In the genomic region with DNA sequence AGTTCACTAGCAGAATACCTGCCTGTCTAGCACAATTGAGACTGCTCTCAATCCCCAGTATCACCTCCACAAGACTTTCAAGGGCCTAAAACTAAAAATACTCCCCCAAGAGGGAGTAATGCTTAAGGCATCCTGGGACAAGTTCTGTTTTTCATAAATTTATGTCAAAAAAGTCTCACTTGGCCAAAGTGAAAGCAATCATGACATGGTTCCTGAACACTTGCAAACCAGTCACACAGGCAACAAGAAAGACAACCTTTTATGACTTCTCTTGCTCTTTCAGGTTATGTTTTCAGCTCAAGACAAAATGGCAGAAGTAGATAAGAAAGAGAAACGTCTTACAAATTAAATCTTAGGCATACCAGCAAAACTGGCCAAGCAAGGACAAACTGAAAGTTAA, we compare ENCODE assay signal across 31 mouse cellular contexts.
DNase-seq lines count a peak whose midpoint lies in the region; ATAC-seq and TF ChIP-seq lines count a peak whose summit lies in the region.
"Had no signal": no experiment of that assay in that cellular context is flagged by ENCODE, and none has a peak within 500 bp of the region (broad histone marks: within the 10 kb centered on the region; RNA-seq: fewer than 3 reads in every experiment).

No protein-coding gene starts in this region.

- TF ChIP-seq CTCF in liver, embryonic 14.5 days (IDR thresholded peaks at IDR 0.05; ENCODE audit: low read depth) = no peak
- TF ChIP-seq CTCF in CH12.LX (conservative IDR thresholded peaks at IDR 0.05 in 1 of 2, IDR thresholded peaks at IDR 0.05 in 1 of 2; ENCODE audit: low read depth in 2 of 2, low read length in 2 of 2) = peak in 1 of 2 experiments; percentile 12; a peak in 1 of 4 replicates

- H3K9ac ChIP-seq in liver, embryonic 14.5 days (replicated peaks) = no peak overlapping the region
- H3K9ac ChIP-seq in liver, embryonic 11.5 days (ENCODE audit: low read depth, low read length) = no peak overlapping the region
- H3K9ac ChIP-seq in CH12.LX (ENCODE audit: insufficient read depth, low read depth) = no peak overlapping the region; the same call in 1 of the 2 replicates
- H3K9ac ChIP-seq: forebrain, embryonic 13.5 days; heart, embryonic 13.5 days; hindbrain, embryonic 14.5 days; kidney, embryonic 15.5 days; limb, embryonic 15.5 days; midbrain, embryonic 15.5 days; neural tube, embryonic 12.5 days had no signal

- H3K4me3 ChIP-seq in liver, embryonic 14.5 days (ENCODE audit: insufficient read depth in 1 of 2, low read depth in 2 of 2, low read length in 2 of 2) = no peak overlapping the region
- no peak overlapping the region for H3K4me3 ChIP-seq in liver, embryonic 11.5 days (ENCODE audit: low read depth, low read length)
- H3K4me3 ChIP-seq in CH12.LX (replicated peaks in 1 of 3; ENCODE audit: low read depth in 2 of 3, low read length in 2 of 3, poor library complexity in 1 of 3) = peak overlapping the region in 1 of 3 experiments; percentile 3
- H3K4me3 ChIP-seq: forebrain, embryonic 13.5 days; heart, adult 2 months; heart, embryonic 13.5 days; kidney, embryonic 15.5 days; limb, embryonic 10.5 days; limb, embryonic 15.5 days; midbrain, embryonic 10.5 days; midbrain, embryonic 15.5 days; neural tube, embryonic 12.5 days had no signal

- H3K4me1 ChIP-seq in liver, embryonic 14.5 days (replicated peaks; ENCODE audit: control insufficient read depth in 2 of 2, insufficient read depth in 2 of 2, low read length in 1 of 2) = peaks cover 14 to 17% of the 10 kb centered on the region in 2 experiments
- H3K4me1 ChIP-seq in liver, embryonic 11.5 days (replicated peaks; ENCODE audit: control insufficient read depth, insufficient read depth, low read length) = peaks cover 18% of the 10 kb centered on the region
- H3K4me1 ChIP-seq in CH12.LX (ENCODE audit: control insufficient read depth in 1 of 2, insufficient read depth in 2 of 2) = peaks cover 3 to 72% of the 10 kb centered on the region in 2 experiments

- in situ Hi-C loops in CH12.LX (cut with MboI; ENCODE audit: low pct_ligation_motif_present, low pct_unique_long_range_greater_than_20kb, low sequenced_read_pairs) = no loop called here

- H3K9me3 ChIP-seq in liver, embryonic 14.5 days (ENCODE audit: control insufficient read depth, low read length) = no peaks in the 10 kb centered on the region
- no peaks in the 10 kb centered on the region for H3K9me3 ChIP-seq in liver, embryonic 11.5 days (ENCODE audit: control insufficient read depth, low read length)
- H3K9me3 ChIP-seq in CH12.LX (replicated peaks; ENCODE audit: low read length) = no peaks in the 10 kb centered on the region
- H3K9me3 ChIP-seq: forebrain, embryonic 13.5 days; heart, embryonic 13.5 days; kidney, embryonic 15.5 days; limb, embryonic 10.5 days; limb, embryonic 15.5 days; midbrain, embryonic 10.5 days; midbrain, embryonic 15.5 days; neural tube, embryonic 12.5 days had no signal

- dilution Hi-C loops in CH12.LX (cut with MboI; ENCODE audit: extremely low pct_ligation_motif_present, extremely low pct_unique_long_range_greater_than_20kb, low sequenced_read_pairs) = no loop called here

- H3K27me3 ChIP-seq in liver, embryonic 14.5 days (ENCODE audit: control insufficient read depth, insufficient read depth, low read length) = no peaks in the 10 kb centered on the region
- H3K27me3 ChIP-seq in liver, embryonic 11.5 days (replicated peaks; ENCODE audit: control insufficient read depth, insufficient read depth, low read length) = no peaks in the 10 kb centered on the region
- no peaks in the 10 kb centered on the region for H3K27me3 ChIP-seq in CH12.LX (replicated peaks)
- H3K27me3 ChIP-seq: heart, embryonic 13.5 days; kidney, embryonic 15.5 days; limb, embryonic 15.5 days; midbrain, embryonic 15.5 days; neural tube, embryonic 12.5 days had no signal

- peaks cover 51% of the 10 kb centered on the region for H3K79me2 ChIP-seq in CH12.LX (replicated peaks; ENCODE audit: control insufficient read depth, extremely low read depth, insufficient read depth, poor library complexity, severe bottlenecking)

- no peak for TF ChIP-seq EP300 in liver, embryonic 14.5 days (IDR thresholded peaks at IDR 0.05; ENCODE audit: low read depth)
- TF ChIP-seq EP300 in CH12.LX (IDR thresholded peaks at IDR 0.05; ENCODE audit: low read length) = no peak

- TF ChIP-seq POLR2A in CH12.LX (IDR thresholded peaks at IDR 0.05; ENCODE audit: low read depth, low read length) = no peak

- H3K36me3 ChIP-seq in liver, embryonic 14.5 days (replicated peaks; ENCODE audit: control insufficient read depth, insufficient read depth, low read depth) = no peaks in the 10 kb centered on the region
- H3K36me3 ChIP-seq in liver, embryonic 11.5 days (ENCODE audit: control insufficient read depth, insufficient read depth, low read length) = no peaks in the 10 kb centered on the region
- H3K36me3 ChIP-seq in CH12.LX (replicated peaks in 1 of 2; ENCODE audit: control insufficient read depth in 1 of 2, insufficient read depth in 1 of 2, low read length in 1 of 2) = peaks cover 0 to 12% of the 10 kb centered on the region in 2 experiments
- H3K36me3 ChIP-seq: heart, embryonic 13.5 days; kidney, embryonic 15.5 days; limb, embryonic 10.5 days; limb, embryonic 15.5 days; midbrain, embryonic 15.5 days; neural tube, embryonic 12.5 days had no signal

- TF ChIP-seq RAD21 in CH12.LX (IDR thresholded peaks at IDR 0.05; ENCODE audit: low read depth, low read length) = no peak; the same call in 1 of the 2 replicates

- no peak overlapping the region for H3K27ac ChIP-seq in liver, embryonic 14.5 days
- H3K27ac ChIP-seq in liver, embryonic 11.5 days (ENCODE audit: low read depth, low read length) = no peak overlapping the region
- no peak overlapping the region for H3K27ac ChIP-seq in CH12.LX (ENCODE audit: insufficient read depth, low read depth)
- H3K27ac ChIP-seq: forebrain, embryonic 13.5 days; heart, adult 2 months; heart, embryonic 13.5 days; hindbrain, embryonic 14.5 days; kidney, embryonic 15.5 days; limb, embryonic 10.5 days; limb, embryonic 15.5 days; macrophage; midbrain, embryonic 10.5 days; midbrain, embryonic 15.5 days; neural tube, embryonic 12.5 days had no signal

- peak overlapping the region; percentile 9 for H3K4me2 ChIP-seq in liver, embryonic 14.5 days (ENCODE audit: low read depth)
- no peak overlapping the region for H3K4me2 ChIP-seq in liver, embryonic 11.5 days
- H3K4me2 ChIP-seq in CH12.LX (ENCODE audit: insufficient read depth, low read depth, poor library complexity, severe bottlenecking) = peak overlapping the region; percentile 62
- H3K4me2 ChIP-seq: forebrain, embryonic 13.5 days; heart, embryonic 13.5 days; hindbrain, embryonic 14.5 days; kidney, embryonic 15.5 days; limb, embryonic 15.5 days; midbrain, embryonic 15.5 days; neural tube, embryonic 12.5 days had no signal

- ATAC-seq in liver, embryonic 14.5 days (ENCODE audit: insufficient read depth) = no peak
- no peak for ATAC-seq in liver, embryonic 11.5 days (replicated peaks; ENCODE audit: low FRiP score)
- ATAC-seq: forebrain, embryonic 13.5 days; inflammation-experienced regulatory T-cells, adult 6 months; midbrain, embryonic 15.5 days had no signal

- WGBS in liver, embryonic 14.5 days (ENCODE audit: insufficient replicate concordance) = 8% methylated on average over 1 of the region's 1 CpGs
- WGBS in liver, embryonic 11.5 days = 46% methylated on average over 1 of the region's 1 CpGs

- DNase-seq in liver, embryonic 14.5 days (ENCODE audit: low read depth in 3 of 3, low spot score in 3 of 3) = no peak
- DNase-seq in liver, embryonic 11.5 days (ENCODE audit: low spot score) = no peak
- no peak for DNase-seq in CH12.LX (ENCODE audit: extremely low read depth)
- peak; percentile 27 for DNase-seq in adipocyte (ENCODE audit: low spot score)
- no peak for DNase-seq in thymus, postnatal 10 days (ENCODE audit: low spot score in 2 of 2)
- DNase-seq in kidney, postnatal 25 days = no peak
- DNase-seq: adrenal gland, postnatal 10 days; cerebellum, adult 11 months; cerebellum, adult 9-10 months; cerebellum, postnatal 36 days; gastrocnemius, postnatal 25 days; heart, adult 2 months; heart, postnatal 10 days; kidney, adult 11 months; kidney, postnatal 36 days; layer of hippocampus, postnatal 36 days; lung, adult 2 months; lung, postnatal 10 days; right cerebral cortex, adult 18-20 months; spleen, adult 18-20 months had no signal

TF ChIP-seq in CH12.LX, 34 proteins besides CTCF, POLR2A, EP300 and RAD21:
- TF ChIP-seq CHD2 (IDR thresholded peaks at IDR 0.05; ENCODE audit: low read length) (no peak), ZKSCAN1 (IDR thresholded peaks at IDR 0.05; ENCODE audit: borderline replicate concordance, low read depth, low read length) (no peak), IRF4 (IDR thresholded peaks at IDR 0.05; ENCODE audit: low read depth, low read length) (no peak), ELF1 (IDR thresholded peaks at IDR 0.05; ENCODE audit: low read depth, low read length) (no peak), TBP (conservative IDR thresholded peaks at IDR 0.05; ENCODE audit: low read depth, low read length) (no peak), ETS1 (conservative IDR thresholded peaks at IDR 0.05; ENCODE audit: low read depth, low read length) (no peak), USF2 (conservative IDR thresholded peaks at IDR 0.05; ENCODE audit: low read depth, low read length) (no peak), ZC3H11A (IDR thresholded peaks at IDR 0.05; ENCODE audit: low read depth, low read length) (no peak), JUN (IDR thresholded peaks at IDR 0.05; ENCODE audit: insufficient read depth, low read depth, low read length) (no peak), MEF2A (IDR thresholded peaks at IDR 0.05; ENCODE audit: borderline replicate concordance, low read depth, low read length) (no peak), GABPA (IDR thresholded peaks at IDR 0.05; ENCODE audit: insufficient replicate concordance, low read depth, low read length) (no peak), HCFC1 (IDR thresholded peaks at IDR 0.05; ENCODE audit: low read depth, low read length) (no peak), ZMIZ1 (IDR thresholded peaks at IDR 0.05; ENCODE audit: low read depth, low read length) (no peak), E2F4 (IDR thresholded peaks at IDR 0.05; ENCODE audit: insufficient replicate concordance, low read depth, low read length) (no peak)
TF ChIP-seq in CH12.LX: peak in this region for 0.
